Mouse (Mus musculus) bone marrow macrophage, adult 2 months (primary cell): Measurements from ENCODE around the gene Ccpg1. TPM values are rescaled to one million over a fixed set of nuclear protein-coding genes. Genes with fewer than 3 reads are reported as not detected.

Source experiments
- H3K27ac ChIP-seq: 2 replicates; pipeline ENCODE4 v1.5.1; 2012; ENCODE audit warnings: low read depth, low read length; ENCODE audit not compliant: insufficient read depth
- H3K4me1 ChIP-seq: 2 replicates; pipeline ENCODE4 v1.6.1; 2012; ENCODE audit warnings: low read length; ENCODE audit not compliant: control insufficient read depth, insufficient read depth
- H3K4me3 ChIP-seq: 2 replicates; pipeline ENCODE4 v1.5.1; 2012; ENCODE audit warnings: mild to moderate bottlenecking, low read length, moderate library complexity; ENCODE audit not compliant: insufficient read depth
- CTCF ChIP-seq: IDR thresholded peaks from 2 replicates; pipeline ENCODE4 v1.5.1; 2012; ENCODE audit warnings: low read depth, mild to moderate bottlenecking, low read length, moderate library complexity
- POLR2A ChIP-seq: IDR thresholded peaks from 2 replicates; pipeline ENCODE4 v1.6.1; 2012; ENCODE audit warnings: mild to moderate bottlenecking, low read depth, low read length, borderline replicate concordance
- polyA plus RNA-seq: library from polyadenylated mRNA; stranded (reverse); fragments of >200 nt; gene quantifications from 2 replicates; pipeline ENCODE4 v1.2.4, GENCODE M21; 2012; ENCODE audit not compliant: missing spikeins, insufficient read depth, insufficient read length

The Ccpg1 gene
- 91.6 and 95.8 TPM in 2 replicates for polyA plus RNA-seq

GRCm38 (mm10) chr9:72985250-72986220 is at the start of gene Ccpg1, which contains the start of gene Ccpg1os:
Ccpg1 (plus strand) TSS chr9:72985429.
Ccpg1os (minus strand) TSS chr9:72985382.
- Histone ChIP-seq H3K27ac (peak within 1 kb of the TSS; percentile 17), H3K4me3 (peak within 1 kb of the TSS; percentile 95), H3K4me1 (peaks cover 32% of the 10 kb centered on the region)
- no peak for TF ChIP-seq CTCF

- no peak for TF ChIP-seq POLR2A
- no peak for TF ChIP-seq CTCF
- Histone ChIP-seq H3K4me1 (no peaks in the 10 kb centered on the region), H3K27ac (no peak overlapping the region), H3K4me3 (no peak overlapping the region)
Measured at GRCm38 (mm10) chr9:72936301-72936700, 48.9 kb upstream of the Ccpg1 start.

- Histone ChIP-seq H3K27ac (no peak overlapping the region), H3K4me3 (no peak overlapping the region), H3K4me1 (no peaks in the 10 kb centered on the region)
- TF ChIP-seq CTCF (no peak), POLR2A (no peak)
Measured at GRCm38 (mm10) chr9:72943424-72943823, 41.8 kb upstream of the Ccpg1 start.

GRCm38 (mm10) chr9:72944286-72944685 is 40.9 kb upstream of the Ccpg1 start:
- H3K27ac ChIP-seq = no peak overlapping the region
- H3K4me3 ChIP-seq = no peak overlapping the region
- TF ChIP-seq POLR2A = no peak
- TF ChIP-seq CTCF = no peak
- no peaks in the 10 kb centered on the region for H3K4me1 ChIP-seq

- Histone ChIP-seq H3K4me3 (no peak overlapping the region), H3K27ac (no peak overlapping the region), H3K4me1 (no peaks in the 10 kb centered on the region)
- TF ChIP-seq POLR2A = no peak
- no peak for TF ChIP-seq CTCF
Measured at GRCm38 (mm10) chr9:72947010-72947409, 38.2 kb upstream of the Ccpg1 start.

GRCm38 (mm10) chr9:72949572-72949971 is 35.7 kb upstream of the Ccpg1 start:
- TF ChIP-seq CTCF (no peak), POLR2A (no peak)
- no peak overlapping the region for H3K27ac ChIP-seq
- H3K4me1 ChIP-seq = no peaks in the 10 kb centered on the region
- H3K4me3 ChIP-seq = no peak overlapping the region

- no peak overlapping the region for H3K27ac ChIP-seq
- no peak overlapping the region for H3K4me3 ChIP-seq
- peaks cover 4% of the 10 kb centered on the region for H3K4me1 ChIP-seq
- no peak for TF ChIP-seq POLR2A
- no peak; the same call in 1 of the 2 replicates for TF ChIP-seq CTCF
Measured at GRCm38 (mm10) chr9:72954746-72955145, 30.5 kb upstream of the Ccpg1 start.

GRCm38 (mm10) chr9:72955546-72955945 is 29.7 kb upstream of the Ccpg1 start:
- peak; percentile 54 for TF ChIP-seq CTCF
- no peak for TF ChIP-seq POLR2A
- no peak overlapping the region for H3K4me3 ChIP-seq
- H3K27ac ChIP-seq = no peak overlapping the region
- peaks cover 4% of the 10 kb centered on the region for H3K4me1 ChIP-seq

- Histone ChIP-seq H3K4me1 (peaks cover 8% of the 10 kb centered on the region), H3K4me3 (peak within 1 kb of the TSS; percentile 67), H3K27ac (no peak within 1 kb of the TSS; the same call in 1 of the 2 replicates)
- TF ChIP-seq CTCF (no peak), POLR2A (no peak)
Measured at GRCm38 (mm10) chr9:72958521-72959450, 26.4 kb upstream of the Ccpg1 start, which contains the start of the genes Dyx1c1 and Gm44503. Dyx1c1 (plus strand) TSS chr9:72958785. Gm44503 (plus strand) TSS chr9:72958852.

- Histone ChIP-seq H3K27ac (no peak overlapping the region), H3K4me1 (peaks cover 22% of the 10 kb centered on the region), H3K4me3 (no peak overlapping the region)
Measured at GRCm38 (mm10) chr9:72961346-72961745, 23.9 kb upstream of the Ccpg1 start.

More at GRCm38 (mm10) chr9:72961346-72961745, 23.9 kb upstream of the Ccpg1 start:
- TF ChIP-seq POLR2A = no peak
- TF ChIP-seq CTCF = no peak
